Mouse (Mus musculus): ENCODE measurements around the gene Tesmin. TPM values are rescaled to one million over a fixed set of nuclear protein-coding genes. Genes with fewer than 3 reads are reported as not detected.

The Tesmin gene
- polyA plus RNA-seq, 1 experiment, result 2.7 TPM

DNA sequence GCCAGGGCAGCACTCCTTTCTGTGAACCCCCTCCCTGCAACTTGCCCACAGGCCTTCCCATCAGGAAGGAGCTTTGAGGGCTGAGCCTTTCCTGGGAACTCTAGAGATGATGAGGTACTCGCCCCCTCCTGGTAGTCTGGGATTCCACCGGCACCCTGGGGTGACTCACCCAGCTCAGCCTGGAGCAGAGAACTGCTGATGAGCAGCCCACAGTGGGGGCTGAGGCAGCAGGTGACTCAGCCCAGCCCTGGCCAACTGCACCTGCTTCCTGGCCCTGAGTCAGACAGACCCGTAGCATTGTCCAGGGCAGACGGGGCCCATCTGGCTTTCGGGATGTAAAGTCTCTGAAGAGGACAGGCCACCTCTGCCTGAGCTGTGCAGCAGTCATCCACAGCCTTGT lies 30.6 kb downstream of the Tesmin start:
- Histone ChIP-seq H3K36me3 (ENCODE audit: control insufficient read depth, insufficient read depth, low read length, poor library complexity, severe bottlenecking) (no peaks in the 10 kb centered on the region), H3K9ac (ENCODE audit: low read depth, poor library complexity, severe bottlenecking) (no peak overlapping the region), H3K4me3 (ENCODE audit: low read depth, low read length) (no peak overlapping the region), H3K27ac (ENCODE audit: insufficient read depth, low read length) (no peak overlapping the region), H3K27me3 (ENCODE audit: control insufficient read depth, insufficient read depth, low read length, poor library complexity, severe bottlenecking) (no peaks in the 10 kb centered on the region), H3K4me1 (ENCODE audit: control insufficient read depth, insufficient read depth, low read length) (no peaks in the 10 kb centered on the region), H3K9me3 (replicated peaks; ENCODE audit: control insufficient read depth, insufficient read depth, low read length, poor library complexity, severe bottlenecking) (no peaks in the 10 kb centered on the region)
- TF ChIP-seq EP300 (IDR thresholded peaks at IDR 0.05; ENCODE audit: insufficient read depth, low read depth, low read length), result no peak

GRCm38 (mm10) chr19:3422488-3422887 lies 33.8 kb downstream of the Tesmin start:
- Histone ChIP-seq H3K9me3 (replicated peaks; ENCODE audit: control insufficient read depth, insufficient read depth, low read length, poor library complexity, severe bottlenecking) (no peaks in the 10 kb centered on the region), H3K27me3 (ENCODE audit: control insufficient read depth, insufficient read depth, low read length, poor library complexity, severe bottlenecking) (no peaks in the 10 kb centered on the region), H3K36me3 (ENCODE audit: control insufficient read depth, insufficient read depth, low read length, poor library complexity, severe bottlenecking) (no peaks in the 10 kb centered on the region), H3K27ac (ENCODE audit: insufficient read depth, low read length) (no peak overlapping the region), H3K4me1 (ENCODE audit: control insufficient read depth, insufficient read depth, low read length) (no peaks in the 10 kb centered on the region), H3K9ac (ENCODE audit: low read depth, poor library complexity, severe bottlenecking) (no peak overlapping the region), H3K4me3 (ENCODE audit: low read depth, low read length) (no peak overlapping the region)
- no peak for TF ChIP-seq EP300 (IDR thresholded peaks at IDR 0.05; ENCODE audit: insufficient read depth, low read depth, low read length)
- TF ChIP-seq POLR2A (IDR thresholded peaks at IDR 0.05; ENCODE audit: insufficient read depth, low read length), result no peak
- TF ChIP-seq CTCF (IDR thresholded peaks at IDR 0.05; ENCODE audit: low read depth, low read length), result no peak

- no peaks in the 10 kb centered on the region for H3K36me3 ChIP-seq (ENCODE audit: control insufficient read depth, insufficient read depth, low read length, poor library complexity, severe bottlenecking)
- H3K9me3 ChIP-seq (replicated peaks; ENCODE audit: control insufficient read depth, insufficient read depth, low read length, poor library complexity, severe bottlenecking), result no peaks in the 10 kb centered on the region
- no peak overlapping the region for H3K9ac ChIP-seq (ENCODE audit: low read depth, poor library complexity, severe bottlenecking)
- H3K27ac ChIP-seq (ENCODE audit: insufficient read depth, low read length), result no peak overlapping the region
- H3K4me1 ChIP-seq (ENCODE audit: control insufficient read depth, insufficient read depth, low read length), result no peaks in the 10 kb centered on the region
- H3K4me3 ChIP-seq (ENCODE audit: low read depth, low read length), result no peak overlapping the region
- TF ChIP-seq CTCF (IDR thresholded peaks at IDR 0.05; ENCODE audit: low read depth, low read length) (no peak), POLR2A (IDR thresholded peaks at IDR 0.05; ENCODE audit: insufficient read depth, low read length) (no peak), EP300 (IDR thresholded peaks at IDR 0.05; ENCODE audit: insufficient read depth, low read depth, low read length) (no peak)
- H3K27me3 ChIP-seq (ENCODE audit: control insufficient read depth, insufficient read depth, low read length, poor library complexity, severe bottlenecking), result no peaks in the 10 kb centered on the region
Measured at GRCm38 (mm10) chr19:3422981-3423380, 34.3 kb downstream of the Tesmin start.

DNA sequence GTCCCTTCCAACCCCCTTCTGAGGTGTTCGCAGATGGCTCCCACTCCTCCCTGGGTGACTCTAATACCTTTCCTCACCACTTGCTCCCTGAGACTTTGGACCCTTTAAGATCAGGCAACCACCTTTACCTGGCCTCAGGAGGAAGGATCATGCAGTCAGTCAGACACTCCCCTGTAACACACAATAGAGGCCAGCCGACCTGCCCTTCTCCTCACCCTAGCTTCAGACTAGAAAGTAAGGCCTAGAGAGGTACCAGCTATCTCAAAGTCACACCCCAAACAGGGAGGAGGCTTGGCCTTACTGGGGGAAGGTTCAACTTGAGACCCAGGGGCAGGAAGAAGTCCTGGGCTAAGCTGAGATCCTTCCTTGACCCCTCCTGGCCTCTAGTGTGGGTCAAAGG lies 35.6 kb downstream of the Tesmin start:
- H3K4me1 ChIP-seq (ENCODE audit: control insufficient read depth, insufficient read depth, low read length), result no peaks in the 10 kb centered on the region
- TF ChIP-seq EP300 (IDR thresholded peaks at IDR 0.05; ENCODE audit: insufficient read depth, low read depth, low read length), result no peak
- no peak overlapping the region for H3K27ac ChIP-seq (ENCODE audit: insufficient read depth, low read length)
- H3K36me3 ChIP-seq (ENCODE audit: control insufficient read depth, insufficient read depth, low read length, poor library complexity, severe bottlenecking), result no peaks in the 10 kb centered on the region
- no peaks in the 10 kb centered on the region for H3K9me3 ChIP-seq (replicated peaks; ENCODE audit: control insufficient read depth, insufficient read depth, low read length, poor library complexity, severe bottlenecking)
- H3K4me3 ChIP-seq (ENCODE audit: low read depth, low read length), result no peak overlapping the region
- H3K9ac ChIP-seq (ENCODE audit: low read depth, poor library complexity, severe bottlenecking), result no peak overlapping the region
- no peaks in the 10 kb centered on the region for H3K27me3 ChIP-seq (ENCODE audit: control insufficient read depth, insufficient read depth, low read length, poor library complexity, severe bottlenecking)

GRCm38 (mm10) chr19:3428057-3428830 lies 39.6 kb downstream of the Tesmin start:
- Histone ChIP-seq H3K27me3 (ENCODE audit: control insufficient read depth, insufficient read depth, low read length, poor library complexity, severe bottlenecking) (no peaks in the 10 kb centered on the region), H3K27ac (ENCODE audit: insufficient read depth, low read length) (no peak overlapping the region), H3K9me3 (replicated peaks; ENCODE audit: control insufficient read depth, insufficient read depth, low read length, poor library complexity, severe bottlenecking) (no peaks in the 10 kb centered on the region), H3K9ac (ENCODE audit: low read depth, poor library complexity, severe bottlenecking) (no peak overlapping the region), H3K4me3 (ENCODE audit: low read depth, low read length) (no peak overlapping the region), H3K36me3 (ENCODE audit: control insufficient read depth, insufficient read depth, low read length, poor library complexity, severe bottlenecking) (no peaks in the 10 kb centered on the region), H3K4me1 (ENCODE audit: control insufficient read depth, insufficient read depth, low read length) (no peaks in the 10 kb centered on the region)
- no peak for TF ChIP-seq EP300 (IDR thresholded peaks at IDR 0.05; ENCODE audit: insufficient read depth, low read depth, low read length)
- no peak for TF ChIP-seq POLR2A (IDR thresholded peaks at IDR 0.05; ENCODE audit: insufficient read depth, low read length)
- no peak for TF ChIP-seq CTCF (IDR thresholded peaks at IDR 0.05; ENCODE audit: low read depth, low read length)

DNA sequence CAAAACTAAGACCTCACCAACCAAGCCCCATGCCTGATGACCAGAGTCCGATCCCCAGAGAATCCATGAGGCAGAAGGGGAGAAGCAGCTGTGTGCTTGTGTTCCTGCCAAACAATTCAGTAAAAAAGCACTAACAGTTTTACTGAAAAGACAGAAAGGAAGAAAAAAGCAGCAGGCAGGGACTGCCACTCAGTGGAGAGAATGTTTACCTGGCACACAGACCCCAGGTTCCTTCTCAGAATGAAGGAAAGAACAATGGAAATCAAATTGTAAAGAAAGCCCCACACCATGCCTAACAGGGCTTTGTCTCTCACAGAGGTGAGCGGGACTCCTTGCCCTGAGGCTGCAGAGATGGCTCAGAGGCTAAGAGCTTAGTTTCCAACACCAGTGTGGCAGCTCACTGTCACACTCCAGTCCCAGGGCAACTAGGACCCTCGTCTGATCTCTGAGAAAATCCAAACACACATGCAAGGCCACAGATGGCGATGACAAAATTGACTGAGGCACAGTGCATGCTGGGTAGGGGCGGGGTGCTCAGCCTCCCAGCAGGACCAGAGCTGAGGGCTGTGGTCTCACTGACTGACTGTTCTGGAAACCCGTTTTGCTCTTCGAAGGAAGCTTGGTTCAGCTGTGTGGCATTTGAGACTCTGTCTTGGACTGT lies 40.6 kb downstream of the Tesmin start:
- H3K27ac ChIP-seq (ENCODE audit: insufficient read depth, low read length), result no peak overlapping the region
- TF ChIP-seq POLR2A (IDR thresholded peaks at IDR 0.05; ENCODE audit: insufficient read depth, low read length), result no peak
- TF ChIP-seq EP300 (IDR thresholded peaks at IDR 0.05; ENCODE audit: insufficient read depth, low read depth, low read length), result no peak
- TF ChIP-seq CTCF (IDR thresholded peaks at IDR 0.05; ENCODE audit: low read depth, low read length), result no peak
- H3K4me3 ChIP-seq (ENCODE audit: low read depth, low read length), result no peak overlapping the region

More for the DNA sequence above, 40.6 kb downstream of the Tesmin start:
- Histone ChIP-seq H3K27me3 (ENCODE audit: control insufficient read depth, insufficient read depth, low read length, poor library complexity, severe bottlenecking) (no peaks in the 10 kb centered on the region), H3K4me1 (ENCODE audit: control insufficient read depth, insufficient read depth, low read length) (peaks cover 2% of the 10 kb centered on the region), H3K9me3 (replicated peaks; ENCODE audit: control insufficient read depth, insufficient read depth, low read length, poor library complexity, severe bottlenecking) (no peaks in the 10 kb centered on the region), H3K36me3 (ENCODE audit: control insufficient read depth, insufficient read depth, low read length, poor library complexity, severe bottlenecking) (no peaks in the 10 kb centered on the region), H3K9ac (ENCODE audit: low read depth, poor library complexity, severe bottlenecking) (no peak overlapping the region)
